Mouse (Mus musculus) brain, adult 2 months (tissue): ENCODE results near the gene Mzt1.

ENCODE experiments used
- DNase-seq: peaks from one replicate; pipeline ENCODE4 v3.0.0; 2011; ENCODE audit warnings: low read depth, low spot score

The Mzt1 gene

DNA sequence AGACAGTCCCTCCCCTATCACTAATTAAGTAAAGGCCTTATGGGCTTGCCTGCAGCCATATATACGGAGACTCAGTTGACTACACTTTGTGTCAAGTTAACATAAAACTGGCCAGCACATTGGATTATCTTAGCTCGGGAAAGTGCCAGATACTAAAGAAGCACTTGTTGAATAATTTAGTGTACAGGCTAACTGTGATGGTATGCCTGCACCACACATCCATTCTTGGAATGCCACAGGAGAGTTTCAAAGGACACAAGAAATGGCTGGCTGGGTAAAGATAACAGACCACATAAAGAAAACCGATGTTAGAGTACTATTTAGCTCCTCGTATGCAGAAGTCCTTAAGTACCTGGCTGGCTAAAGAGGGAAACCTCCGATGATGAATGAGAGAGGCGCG is 27.2 kb downstream of the Mzt1 start:
- no peak for DNase-seq

- DNase-seq = no peak
Measured at GRCm38 (mm10) chr14:99010920-99011313, 35.0 kb downstream of the Mzt1 start.

DNA sequence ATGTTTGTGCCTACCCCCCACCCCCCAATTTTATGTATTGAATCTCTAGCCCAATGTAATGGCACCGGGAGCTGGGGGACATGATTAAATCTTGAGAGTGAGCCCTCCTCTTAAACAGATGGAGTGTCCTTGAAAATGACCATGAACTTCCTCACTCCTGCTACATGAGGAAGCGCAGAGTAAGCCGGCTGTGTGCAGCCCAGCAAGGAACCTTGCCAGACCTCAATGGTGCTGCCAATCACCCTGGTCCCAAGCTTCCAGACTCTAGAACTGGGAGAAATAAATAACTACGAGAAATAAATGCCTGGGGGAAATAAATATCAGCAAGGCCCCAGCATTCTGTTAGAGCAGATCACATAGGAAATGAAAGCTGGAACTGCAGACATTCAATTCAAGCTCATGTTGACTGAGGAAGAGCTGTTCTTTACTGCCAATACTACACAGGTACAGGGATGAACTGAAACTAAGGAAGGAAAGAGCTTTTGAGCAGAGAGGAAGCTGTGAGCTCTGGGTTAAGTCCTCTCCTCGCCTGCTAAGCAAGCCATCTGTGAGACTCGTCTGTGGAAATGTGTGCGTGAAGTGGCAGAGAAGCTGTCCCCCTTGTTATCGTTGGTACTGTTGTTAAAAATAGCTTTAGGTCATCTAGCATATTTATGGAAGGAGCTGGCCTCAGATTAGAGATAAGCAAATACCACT is 35.6 kb downstream of the Mzt1 start:
- DNase-seq = peak; percentile 20

GRCm38 (mm10) chr14:98994218-98994617 is 51.7 kb downstream of the Mzt1 start, which contains the start of gene Rpl36a-ps1:
Rpl36a-ps1 (minus strand) TSS chr14:98994318.
- no peak for DNase-seq

- DNase-seq = no peak
Measured at GRCm38 (mm10) chr14:98992482-98992881, 53.5 kb downstream of the Mzt1 start.

- DNase-seq = no peak
Measured at GRCm38 (mm10) chr14:98990636-98991035, 55.3 kb downstream of the Mzt1 start.

GRCm38 (mm10) chr14:98989818-98990217 is 56.1 kb downstream of the Mzt1 start:
- DNase-seq = no peak
